In the genomic region with DNA sequence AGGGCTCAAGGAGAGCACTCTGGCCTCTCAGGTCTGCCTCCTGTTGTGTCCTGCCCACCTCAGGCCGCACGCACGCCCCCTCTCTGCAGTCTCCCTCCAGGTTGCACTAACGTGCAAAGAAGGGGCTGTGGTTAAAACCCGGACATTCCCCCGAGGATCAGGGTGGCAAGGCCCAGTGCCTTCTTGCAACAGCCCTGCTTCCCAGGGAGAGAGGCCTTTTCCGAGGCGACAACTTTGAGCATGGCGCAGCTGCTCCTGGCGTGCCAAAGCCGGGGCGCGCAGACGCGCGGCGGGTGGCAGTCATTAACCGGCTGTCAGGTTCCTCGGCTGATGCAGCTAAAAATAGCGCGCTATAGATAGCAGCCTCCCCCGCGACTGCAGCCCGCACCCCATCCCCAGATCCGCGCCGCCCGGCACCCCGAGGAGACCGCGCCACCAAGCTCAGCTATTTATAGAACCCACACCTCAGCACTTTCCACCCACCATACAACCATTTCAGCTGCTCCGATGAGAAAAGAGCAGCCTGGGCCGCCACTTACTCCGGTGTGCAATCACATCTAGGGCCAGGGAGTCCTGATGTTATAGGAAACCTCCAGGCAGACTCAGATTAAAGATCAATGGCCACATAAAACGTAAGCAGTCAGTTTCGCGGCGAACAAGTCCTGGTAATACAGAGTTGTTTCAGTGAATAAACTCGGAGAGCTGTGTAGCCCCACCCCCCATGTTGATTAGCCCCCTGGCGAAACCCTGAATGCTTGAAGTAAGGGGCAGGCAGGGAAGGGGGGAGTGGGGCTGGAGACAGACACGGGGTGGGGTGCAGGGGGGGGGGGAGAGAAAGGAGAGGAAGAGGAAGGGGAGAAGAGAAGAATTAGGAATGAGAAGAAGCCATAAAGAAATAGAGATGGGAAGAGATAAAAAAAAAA, we compare ENCODE assay signal across 9 mouse cellular contexts. TPM values are rescaled to one million over a fixed set of nuclear protein-coding genes. Genes with fewer than 3 reads are reported as not detected.
A peak's percentile ranks its signal among the peaks of the same experiment; 100 is the strongest.
DNase-seq lines count a peak whose midpoint lies in the region; ATAC-seq lines count a peak whose summit lies in the region.
"Had no signal": no experiment of that assay in that cellular context is flagged by ENCODE, and none has a peak within 500 bp of the region (broad histone marks: within the 10 kb centered on the region; RNA-seq: fewer than 3 reads in every experiment).

No protein-coding gene starts in this region.

- peak; percentile 83 for ATAC-seq in inflammation-experienced regulatory T-cells, adult 6 months
- ATAC-seq in limb, embryonic 13.5 days (ENCODE audit: low FRiP score, low read depth), result peak; percentile 64
- ATAC-seq in neural tube, embryonic 12.5 days (ENCODE audit: low FRiP score, low read depth), result peak; percentile 76

- peak; percentile 8 for DNase-seq in kidney, adult 18-20 months
- DNase-seq in kidney, postnatal 14 days, result no peak
- DNase-seq in embryo, embryonic 10.5 days (ENCODE audit: low spot score), result peak; percentile 45
- peak; percentile 57 to 59 for DNase-seq in gastrocnemius, postnatal 36 days
- DNase-seq in thymus, postnatal 25 days, result peak; percentile 68

- intact Hi-C loops in gastrocnemius, postnatal 36 days (cut with DNase I), result no loop called here

- peaks cover 37% of the 10 kb centered on the region for H3K4me1 ChIP-seq in limb, embryonic 13.5 days
- peaks cover 22% of the 10 kb centered on the region for H3K4me1 ChIP-seq in neural tube, embryonic 12.5 days

- peak overlapping the region; percentile 45 for H3K4me3 ChIP-seq in limb, embryonic 13.5 days
- peak overlapping the region; percentile 41 for H3K4me3 ChIP-seq in neural tube, embryonic 12.5 days

- peak overlapping the region; percentile 85 for H3K4me2 ChIP-seq in limb, embryonic 13.5 days (replicated peaks)
- peak overlapping the region; percentile 80 for H3K4me2 ChIP-seq in neural tube, embryonic 12.5 days (replicated peaks)

- peak overlapping the region; percentile 56 for H3K9ac ChIP-seq in limb, embryonic 13.5 days
- peak overlapping the region; percentile 47 for H3K9ac ChIP-seq in neural tube, embryonic 12.5 days

- H3K36me3 ChIP-seq in limb, embryonic 13.5 days, result no peaks in the 10 kb centered on the region
- no peaks in the 10 kb centered on the region for H3K36me3 ChIP-seq in neural tube, embryonic 12.5 days

- peak overlapping the region; percentile 39 for H3K27ac ChIP-seq in limb, embryonic 13.5 days
- peak overlapping the region; percentile 53; the same call in 1 of the 2 replicates for H3K27ac ChIP-seq in neural tube, embryonic 12.5 days
- H3K27ac ChIP-seq: macrophage had no signal

- no peaks in the 10 kb centered on the region; the same call in 1 of the 2 replicates for H3K9me3 ChIP-seq in limb, embryonic 13.5 days
- H3K9me3 ChIP-seq in neural tube, embryonic 12.5 days, result 0 out of 2 replicates have a peak, but pooled peaks cover 2% of the 10 kb centered on the region

- WGBS in limb, embryonic 13.5 days, result under 1% methylated on average over 41 of the region's 41 CpGs
- 1% methylated on average over 41 of the region's 41 CpGs for WGBS in neural tube, embryonic 12.5 days

- peaks cover 35% of the 10 kb centered on the region for H3K27me3 ChIP-seq in limb, embryonic 13.5 days
- no peaks in the 10 kb centered on the region for H3K27me3 ChIP-seq in neural tube, embryonic 12.5 days (replicated peaks)

RNA-seq across cellular contexts. Expression of a gene that starts 50.9 kb away (rescaled TPM):
- 1 to 10 TPM; 5.0 to 5.2 TPM for total RNA-seq in gastrocnemius, postnatal 36 days (2021)
- 1 to 10 TPM; 5.5 to 6.8 (median 6.4) TPM for polyA plus RNA-seq in inflammation-experienced regulatory T-cells, adult 6 months (2017; shearing (Covaris generic))
- 7.7 and 8.4 TPM in 2 replicates for polyA plus RNA-seq in limb, embryonic 13.5 days (2015; fragmentation: Nextera tagmentation; extraction: Ambion mirVana)
- 8.4 and 8.8 TPM in 2 replicates for polyA plus RNA-seq in neural tube, embryonic 12.5 days (2016; fragmentation: Nextera tagmentation; extraction: Ambion mirVana)

RNA-seq across cellular contexts. Expression of a gene that starts 52.3 kb away (rescaled TPM):
- total RNA-seq in gastrocnemius, postnatal 36 days (2021), result 1 to 10 TPM; 1.3 to 1.9 TPM
- polyA plus RNA-seq in inflammation-experienced regulatory T-cells, adult 6 months (2017; shearing (Covaris generic)), result not detected
- polyA plus RNA-seq in limb, embryonic 13.5 days (2015; fragmentation: Nextera tagmentation; extraction: Ambion mirVana), result 2.4 and 2.8 TPM in 2 replicates
- 1.8 TPM in 2 replicates for polyA plus RNA-seq in neural tube, embryonic 12.5 days (2016; fragmentation: Nextera tagmentation; extraction: Ambion mirVana)
- polyA plus RNA-seq: macrophage had no signal
